Mouse (Mus musculus) forebrain, embryonic 16.5 days (tissue): ENCODE data around the gene Gpsm1. TPM values are rescaled to one million over a fixed set of nuclear protein-coding genes. Genes with fewer than 3 reads are reported as not detected.

ENCODE experiments used
- ATAC-seq: fragments of 200-750 bp; cut with Nextera tagmentation; 2 replicates; pipeline ENCODE4 v1.8.0; 2017; ENCODE audit warnings: mild to moderate bottlenecking, moderate library complexity
- H3K27ac ChIP-seq: fragments of 300-500 bp; sonication (generic); 2 replicates; pipeline ENCODE4 v1.5.1; 2014; ENCODE audit warnings: low read length, control low read depth
- H3K27me3 ChIP-seq: fragments of 300-500 bp; sonication (generic); replicated peaks from 2 replicates; pipeline ENCODE4 v1.6.1; 2014; ENCODE audit warnings: low read length; ENCODE audit not compliant: control insufficient read depth, insufficient read depth
- H3K36me3 ChIP-seq: fragments of 300-500 bp; sonication (generic); 2 replicates; pipeline ENCODE4 v1.6.1; 2014; ENCODE audit not compliant: control insufficient read depth, insufficient read depth
- H3K4me1 ChIP-seq: fragments of 300-500 bp; sonication (generic); replicated peaks from 2 replicates; pipeline ENCODE4 v1.6.1; 2014; ENCODE audit warnings: low read length; ENCODE audit not compliant: control insufficient read depth, insufficient read depth
- H3K4me2 ChIP-seq: fragments of 300-500 bp; sonication (generic); 2 replicates; pipeline ENCODE4 v1.6.1; 2014; ENCODE audit warnings: mild to moderate bottlenecking, low read length, control low read depth
- H3K4me3 ChIP-seq: fragments of 300-500 bp; sonication (generic); replicated peaks from 2 replicates; pipeline ENCODE4 v1.5.1; 2014; ENCODE audit warnings: mild to moderate bottlenecking, low read length, control low read depth
- H3K9ac ChIP-seq: fragments of 300-500 bp; sonication (generic); replicated peaks from 2 replicates; pipeline ENCODE4 v1.6.1; 2014; ENCODE audit warnings: low read depth, low read length, control low read depth
- H3K9me3 ChIP-seq: fragments of 300-500 bp; sonication (generic); 2 replicates; pipeline ENCODE4 v1.6.1; 2016; ENCODE audit warnings: low read length; ENCODE audit not compliant: control insufficient read depth
- WGBS: fragments of 180-500 bp; shearing (Covaris S2); extraction: QIAGEN DNeasy Blood & Tissue Kit; methylation state at CpG from one replicate; pipeline ENCODE4 v1.1.7; 2014; 5-methylcytosine and 5-hydroxymethylcytosine counted together
- polyA plus RNA-seq: library from polyadenylated mRNA; unstranded; fragments of >200 nt; fragmentation: Nextera tagmentation; extraction: Ambion mirVana; gene quantifications from 2 replicates; pipeline ENCODE4 v1.2.1, GENCODE M21; 2015

The Gpsm1 gene
- polyA plus RNA-seq, 1 experiment from 2014 or later: 160 TPM

- Histone ChIP-seq H3K4me3 (no peak within 1 kb of the TSS), H3K27me3 (no peaks in the 10 kb centered on the region), H3K36me3 (no peaks in the 10 kb centered on the region), H3K27ac (no peak within 1 kb of the TSS), H3K4me2 (no peak within 1 kb of the TSS), H3K9ac (no peak within 1 kb of the TSS), H3K4me1 (peaks cover 31% of the 10 kb centered on the region), H3K9me3 (no peaks in the 10 kb centered on the region)
- WGBS: 67% methylated on average over 2 of the region's 2 CpGs
- ATAC-seq: no peak
Measured at GRCm38 (mm10) chr2:26294457-26294856, 20.9 kb upstream of the Gpsm1 start, which contains the start of gene Ccdc187. Gene Ccdc187, minus strand, starts transcription at chr2:26294557.

- ATAC-seq: no peak
- no peaks in the 10 kb centered on the region for H3K9me3 ChIP-seq
- H3K9ac ChIP-seq: peak overlapping the region; percentile 12; the same call in 1 of the 2 replicates
- no peaks in the 10 kb centered on the region for H3K36me3 ChIP-seq
- no peaks in the 10 kb centered on the region for H3K27me3 ChIP-seq
- H3K4me2 ChIP-seq: no peak overlapping the region
- WGBS: 21% methylated on average over 6 of the region's 6 CpGs
- H3K4me3 ChIP-seq: no peak overlapping the region
- peaks cover 44% of the 10 kb centered on the region for H3K4me1 ChIP-seq
- H3K27ac ChIP-seq: peak overlapping the region; percentile 49; the same call in 1 of the 2 replicates
Measured at GRCm38 (mm10) chr2:26296606-26297195, 18.6 kb upstream of the Gpsm1 start.

DNA sequence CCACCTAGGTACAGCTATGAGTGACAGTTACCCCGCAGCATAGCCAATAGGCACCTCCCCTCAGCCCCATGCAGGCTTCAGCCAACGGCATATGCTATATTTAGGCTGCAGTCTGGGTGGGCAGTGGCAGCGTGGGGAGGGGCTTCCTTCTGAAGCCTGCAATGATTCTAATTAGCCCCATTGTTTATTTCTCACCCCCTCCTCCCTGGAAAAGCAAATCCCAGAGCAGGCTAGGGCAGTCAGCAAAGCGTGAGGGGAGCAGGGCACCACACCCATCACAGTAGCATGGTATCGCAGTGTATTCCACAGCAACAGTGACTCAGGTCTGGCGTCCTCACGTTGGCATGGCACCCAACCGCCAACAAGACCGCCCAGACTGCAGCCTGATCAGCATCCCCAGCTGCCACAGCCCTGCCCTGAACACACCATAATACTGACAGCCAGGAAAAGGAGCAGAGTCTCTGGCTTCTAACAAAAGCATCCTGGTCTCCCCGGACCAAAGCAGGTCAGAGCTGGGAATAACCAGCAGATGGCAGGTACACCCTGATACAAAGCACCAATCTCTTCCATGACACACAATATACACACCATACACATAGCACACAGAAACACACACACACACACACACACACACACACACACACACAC lies 17.0 kb upstream of the Gpsm1 start:
- Histone ChIP-seq H3K9me3 (no peaks in the 10 kb centered on the region), H3K9ac (peak overlapping the region; percentile 38), H3K27ac (peak overlapping the region; percentile 60), H3K4me1 (peaks cover 44% of the 10 kb centered on the region), H3K27me3 (no peaks in the 10 kb centered on the region), H3K4me2 (peak overlapping the region; percentile 28), H3K4me3 (peak overlapping the region; percentile 10), H3K36me3 (no peaks in the 10 kb centered on the region)
- ATAC-seq: peak; percentile 88
- under 1% methylated on average over 10 of the region's 10 CpGs for whole genome bisulfite sequencing

GRCm38 (mm10) chr2:26298856-26299230 lies 16.5 kb upstream of the Gpsm1 start:
- 6% methylated on average over 4 of the region's 4 CpGs for WGBS
- peaks cover 44% of the 10 kb centered on the region for H3K4me1 ChIP-seq
- H3K9me3 ChIP-seq: no peaks in the 10 kb centered on the region
- H3K9ac ChIP-seq: peak overlapping the region; percentile 38
- peak overlapping the region; percentile 60 for H3K27ac ChIP-seq
- H3K4me3 ChIP-seq: no peak overlapping the region; the same call in 1 of the 2 replicates
- H3K27me3 ChIP-seq: no peaks in the 10 kb centered on the region
- peak; percentile 24 for ATAC-seq
- no peaks in the 10 kb centered on the region for H3K36me3 ChIP-seq
- peak overlapping the region; percentile 28 for H3K4me2 ChIP-seq

GRCm38 (mm10) chr2:26299336-26299735 lies 16.0 kb upstream of the Gpsm1 start:
- no peaks in the 10 kb centered on the region for H3K27me3 ChIP-seq
- no peak overlapping the region for H3K4me3 ChIP-seq
- no peaks in the 10 kb centered on the region for H3K36me3 ChIP-seq
- no peaks in the 10 kb centered on the region for H3K9me3 ChIP-seq
- peaks cover 44% of the 10 kb centered on the region for H3K4me1 ChIP-seq
- WGBS: 22% methylated on average over 7 of the region's 7 CpGs
- peak overlapping the region; percentile 38 for H3K9ac ChIP-seq
- no peak for ATAC-seq
- peak overlapping the region; percentile 60 for H3K27ac ChIP-seq
- no peak overlapping the region for H3K4me2 ChIP-seq

GRCm38 (mm10) chr2:26300161-26300807 lies 15.0 kb upstream of the Gpsm1 start:
- Histone ChIP-seq H3K27me3 (no peaks in the 10 kb centered on the region), H3K36me3 (no peaks in the 10 kb centered on the region), H3K4me2 (no peak overlapping the region), H3K4me1 (peaks cover 44% of the 10 kb centered on the region), H3K4me3 (no peak overlapping the region), H3K27ac (no peak overlapping the region; the same call in 1 of the 2 replicates), H3K9me3 (no peaks in the 10 kb centered on the region), H3K9ac (no peak overlapping the region)
- ATAC-seq: no peak
- 29% methylated on average over 5 of the region's 5 CpGs for WGBS

DNA sequence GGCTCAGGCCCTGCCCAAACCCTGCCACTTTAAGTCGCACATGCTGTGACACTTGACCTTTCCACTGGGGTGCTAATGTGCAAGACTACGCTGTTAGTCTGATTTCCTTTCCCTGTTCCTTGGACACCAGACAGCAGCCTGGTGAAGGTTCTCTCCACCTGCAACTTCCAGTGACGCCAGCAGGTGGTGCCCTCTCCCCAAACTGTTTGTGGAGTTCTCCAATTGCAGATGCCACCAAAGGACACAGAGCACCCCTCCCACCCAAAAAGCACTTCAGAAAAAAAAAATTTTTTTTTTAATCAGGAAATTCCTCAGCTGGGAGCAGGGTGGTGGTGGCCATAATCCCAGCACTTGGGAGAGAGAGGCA lies 14.5 kb upstream of the Gpsm1 start:
- H3K36me3 ChIP-seq: no peaks in the 10 kb centered on the region
- H3K27ac ChIP-seq: no peak overlapping the region; the same call in 1 of the 2 replicates
- H3K4me1 ChIP-seq: peaks cover 44% of the 10 kb centered on the region
- ATAC-seq: no peak
- no peaks in the 10 kb centered on the region for H3K27me3 ChIP-seq
- H3K9me3 ChIP-seq: no peaks in the 10 kb centered on the region
- no peak overlapping the region for H3K9ac ChIP-seq
- no peak overlapping the region for H3K4me2 ChIP-seq
- H3K4me3 ChIP-seq: no peak overlapping the region
- WGBS: 0% methylated on average over 3 of the region's 3 CpGs

DNA sequence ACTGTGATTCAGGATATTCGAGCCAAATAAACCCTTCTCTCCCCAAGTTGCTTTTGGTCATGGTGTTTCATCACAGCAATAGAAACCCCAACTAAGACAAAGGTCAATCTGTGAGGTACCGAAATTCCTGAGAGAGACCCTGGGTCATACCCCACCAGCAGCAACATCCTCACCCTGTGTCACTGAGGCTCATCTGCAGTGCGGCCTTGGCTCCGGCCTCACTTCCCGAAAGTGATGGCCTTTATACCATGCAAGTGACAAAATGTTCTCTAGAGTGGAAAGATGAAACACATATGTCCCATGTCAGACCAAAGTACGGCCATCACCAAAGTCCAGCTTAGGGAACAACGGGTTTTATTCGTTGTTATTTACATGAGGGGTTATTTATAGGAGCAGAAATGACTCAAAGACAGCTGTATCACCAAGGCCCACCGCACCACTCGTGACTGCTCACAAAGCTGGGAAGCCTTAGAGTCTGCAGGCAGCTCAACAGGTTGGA lies 13.3 kb upstream of the Gpsm1 start:
- Histone ChIP-seq H3K36me3 (no peaks in the 10 kb centered on the region), H3K4me3 (no peak overlapping the region), H3K9ac (no peak overlapping the region), H3K4me2 (no peak overlapping the region), H3K27me3 (no peaks in the 10 kb centered on the region), H3K9me3 (no peaks in the 10 kb centered on the region), H3K27ac (no peak overlapping the region), H3K4me1 (peaks cover 37% of the 10 kb centered on the region)
- no peak for ATAC-seq
- 90% methylated on average over 10 of the region's 10 CpGs for WGBS

DNA sequence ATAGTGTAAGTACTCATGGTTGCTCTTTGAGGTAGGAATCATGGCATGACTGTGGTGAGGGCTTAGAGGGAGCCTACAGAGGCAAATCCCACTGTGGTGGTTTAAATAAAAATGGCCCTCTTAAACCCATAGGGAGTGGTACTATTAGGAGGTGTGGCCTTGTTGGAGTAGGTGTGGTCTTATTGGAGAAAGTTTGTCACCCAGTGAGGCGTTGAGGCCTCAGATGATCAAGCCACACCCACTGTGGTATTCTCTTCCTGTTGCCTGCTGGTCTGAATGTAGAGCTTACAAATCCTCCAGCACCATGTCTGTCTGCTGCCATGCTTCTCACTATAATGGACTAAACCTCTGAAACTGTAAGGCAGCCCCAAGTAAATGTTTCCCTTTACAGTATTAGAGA lies 10.6 kb upstream of the Gpsm1 start:
- no peak for ATAC-seq

More for the DNA sequence above, 10.6 kb upstream of the Gpsm1 start:
- Histone ChIP-seq H3K36me3 (no peaks in the 10 kb centered on the region), H3K9ac (no peak overlapping the region), H3K9me3 (no peaks in the 10 kb centered on the region), H3K27me3 (no peaks in the 10 kb centered on the region), H3K27ac (no peak overlapping the region), H3K4me1 (peaks cover 14% of the 10 kb centered on the region), H3K4me2 (no peak overlapping the region), H3K4me3 (no peak overlapping the region)
- 67% methylated on average over 1 of the region's 1 CpGs for WGBS
